Mouse (Mus musculus) 3T3-L1 (cell line): ENCODE results near the gene Gdpd5.
A peak's percentile ranks its signal among the peaks of the same experiment; 100 is the strongest.

Experiments
- DNase-seq: peaks from one replicate; pipeline ENCODE4 v3.0.0-alpha.2; 2015; ENCODE audit warnings: low read depth, low spot score

The Gdpd5 gene

DNA sequence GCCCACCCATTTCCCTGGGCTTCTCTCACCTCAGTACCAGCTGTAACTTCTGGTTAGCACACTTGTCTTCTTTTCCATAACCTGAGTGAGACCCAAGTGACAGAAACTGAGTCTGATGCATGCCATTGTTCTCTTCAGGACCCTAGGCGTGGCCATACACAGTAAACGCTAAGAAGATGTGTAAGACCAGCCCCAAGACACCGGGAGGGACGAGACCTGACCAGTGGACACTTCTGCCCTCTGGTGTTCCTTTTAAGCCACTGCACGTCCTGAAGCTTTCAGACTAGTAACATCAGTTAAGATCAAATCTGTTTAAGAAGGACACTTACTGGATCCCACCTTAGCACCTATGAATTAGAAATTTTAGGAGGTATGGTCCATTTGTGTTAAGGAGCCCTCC is 16.1 kb upstream of the Gdpd5 start:
- peak; percentile 85 for DNase-seq

DNA sequence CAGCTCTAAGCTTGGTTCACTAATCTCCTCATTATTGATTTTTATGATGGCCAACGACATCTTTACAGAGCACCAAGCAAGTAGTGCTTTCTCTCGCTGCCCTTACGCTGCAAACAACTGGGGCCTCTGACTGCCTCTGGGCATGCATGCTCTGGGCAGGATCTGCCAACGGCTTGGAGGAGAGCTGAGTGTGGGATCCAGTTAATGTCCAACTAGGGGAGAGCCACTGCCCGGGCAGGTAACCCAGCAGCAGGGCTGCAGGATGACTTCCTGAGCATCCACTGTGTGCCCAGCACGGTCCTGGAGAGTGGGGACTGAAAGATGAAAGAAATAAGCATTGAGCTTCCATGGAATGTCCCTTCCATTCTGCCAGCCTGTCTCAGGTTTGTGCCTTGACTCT is 14.5 kb upstream of the Gdpd5 start:
- DNase-seq: no peak

DNA sequence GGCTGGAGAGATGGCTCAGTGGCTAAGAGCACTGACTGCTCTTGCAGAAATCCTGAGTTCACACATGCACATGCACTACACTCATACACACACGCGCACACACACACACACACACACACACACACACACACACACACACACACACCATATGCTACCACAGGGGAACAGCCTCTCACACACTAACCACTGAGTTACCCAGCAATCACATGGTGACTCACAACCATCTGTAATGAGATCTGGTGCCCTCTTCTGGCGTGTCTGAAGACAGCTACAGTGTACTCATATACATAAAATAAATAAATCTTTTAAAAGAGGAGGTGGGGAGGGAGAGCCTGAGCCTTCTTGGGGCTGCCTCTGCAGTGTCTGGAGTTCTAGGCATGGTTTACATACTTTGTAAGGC is 6.9 kb upstream of the Gdpd5 start:
- DNase-seq: peak; percentile 39

DNA sequence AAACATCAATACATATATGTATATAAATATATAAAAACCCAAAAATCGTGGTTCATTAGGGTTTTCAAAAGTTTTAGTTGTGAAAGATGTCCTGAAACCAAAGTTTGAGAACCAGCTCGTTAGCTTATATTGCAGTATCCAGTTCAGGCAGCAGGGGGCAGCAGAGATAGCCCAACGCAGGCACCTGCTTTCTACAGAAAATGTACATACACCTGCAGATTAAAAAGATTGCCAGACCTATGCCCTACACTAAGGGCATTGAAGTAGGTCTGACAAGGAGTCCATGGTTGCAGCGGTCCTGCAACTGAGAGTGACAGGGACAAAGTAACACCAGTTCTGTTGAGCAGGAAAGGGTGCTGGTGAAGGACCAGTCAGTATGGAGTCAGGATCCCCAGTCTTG is 5.8 kb upstream of the Gdpd5 start:
- peak; percentile 68 for DNase-seq

DNA sequence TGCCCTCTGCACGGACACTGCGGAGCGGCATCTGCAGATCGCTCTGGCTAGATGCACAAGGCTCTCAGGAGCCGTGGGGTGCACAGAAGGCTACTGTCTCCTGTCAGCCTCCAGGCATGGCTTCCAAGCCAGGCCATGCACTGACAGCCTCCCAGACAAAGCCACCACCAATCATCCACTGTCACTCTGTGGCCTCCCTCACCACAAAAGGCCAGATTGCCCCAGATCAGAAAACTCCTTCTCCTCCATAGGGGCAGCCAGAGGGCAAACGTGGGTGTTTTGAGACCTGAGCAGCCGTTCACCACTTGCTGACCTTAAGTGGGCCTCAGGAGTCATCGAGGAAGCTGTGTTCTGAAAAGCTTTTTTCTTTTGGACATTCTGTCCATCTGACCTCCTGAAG is 2.3 kb upstream of the Gdpd5 start:
- no peak for DNase-seq

DNA sequence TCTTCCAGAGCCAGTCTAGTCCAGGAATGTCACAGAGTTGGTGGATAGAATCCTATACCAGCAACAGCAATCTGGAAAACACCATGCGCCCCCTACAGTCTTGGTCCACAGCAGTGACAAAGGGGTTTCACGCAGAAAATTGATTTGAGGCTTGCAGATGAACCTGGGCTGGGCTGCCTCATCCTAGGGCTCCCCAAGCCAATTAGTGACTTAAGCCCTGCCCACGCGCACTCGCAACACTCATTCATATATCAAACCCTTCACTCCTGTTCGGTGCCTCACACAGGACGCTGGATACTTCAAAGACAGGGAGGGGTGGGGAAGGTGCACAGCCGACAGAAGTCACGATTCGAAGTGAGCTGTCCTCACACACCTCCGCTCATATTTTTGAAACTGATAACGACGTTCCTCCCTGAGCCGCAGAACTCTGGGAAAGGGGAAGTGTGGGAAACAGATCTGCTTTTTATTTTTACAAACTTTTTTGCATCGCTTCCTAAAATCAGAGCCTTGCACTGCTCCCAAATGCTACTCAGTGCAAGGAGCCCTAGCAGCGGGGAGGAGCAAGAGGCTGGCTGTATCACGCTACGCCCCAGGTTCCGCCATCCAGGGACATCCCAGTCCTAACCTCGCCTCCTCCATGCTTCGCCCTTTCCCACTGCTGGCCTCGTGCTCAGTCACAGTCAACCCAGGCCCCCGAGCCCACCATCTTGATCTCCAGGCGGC is 562 bp upstream of the Gdpd5 start:
- peak; percentile 39 for DNase-seq

DNA sequence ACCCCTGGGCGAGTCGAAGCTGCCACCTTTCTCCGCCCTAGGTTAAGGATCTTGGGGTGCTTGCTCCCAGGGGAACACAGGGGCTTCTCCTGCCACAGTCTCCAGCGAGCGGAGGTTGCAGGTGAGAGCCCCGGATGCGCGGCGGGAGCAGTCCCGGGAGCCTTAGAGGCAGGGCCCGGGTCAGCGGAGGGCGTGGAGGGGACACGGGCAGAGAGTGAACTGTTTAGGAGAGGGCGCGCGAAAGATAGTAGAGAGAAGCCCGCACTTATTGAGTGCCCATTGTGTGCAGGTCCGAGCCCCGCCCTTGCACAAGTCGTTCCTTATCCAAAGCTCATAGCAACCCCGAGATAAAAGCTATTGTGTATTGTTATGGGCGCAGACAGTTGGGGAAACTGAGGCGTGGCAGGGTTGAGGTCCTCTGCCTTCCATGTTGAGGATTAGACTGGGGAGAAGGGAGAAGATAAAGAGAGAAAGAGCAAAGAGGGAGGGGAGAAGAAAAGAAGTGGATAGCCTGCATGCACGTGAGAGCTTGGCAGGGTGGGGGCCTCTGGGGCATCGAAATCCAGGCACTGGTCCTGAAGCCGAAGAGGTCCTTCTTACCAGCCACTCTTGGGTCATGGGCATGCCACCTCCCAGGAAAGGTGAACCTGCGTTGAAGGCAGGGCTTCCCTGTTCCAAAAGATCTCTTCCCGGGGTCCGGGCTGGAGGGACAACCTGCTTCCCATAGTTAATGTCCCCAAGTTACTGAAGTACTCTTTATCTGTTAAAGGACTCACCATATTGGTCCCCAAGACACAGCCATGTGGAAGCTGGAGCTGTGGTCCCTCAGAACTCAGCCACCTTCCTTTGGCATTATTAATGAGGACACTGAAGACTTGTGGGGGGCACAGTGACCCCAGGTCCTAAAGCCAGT is 1.1 kb downstream of the Gdpd5 start:
- DNase-seq: no peak

DNA sequence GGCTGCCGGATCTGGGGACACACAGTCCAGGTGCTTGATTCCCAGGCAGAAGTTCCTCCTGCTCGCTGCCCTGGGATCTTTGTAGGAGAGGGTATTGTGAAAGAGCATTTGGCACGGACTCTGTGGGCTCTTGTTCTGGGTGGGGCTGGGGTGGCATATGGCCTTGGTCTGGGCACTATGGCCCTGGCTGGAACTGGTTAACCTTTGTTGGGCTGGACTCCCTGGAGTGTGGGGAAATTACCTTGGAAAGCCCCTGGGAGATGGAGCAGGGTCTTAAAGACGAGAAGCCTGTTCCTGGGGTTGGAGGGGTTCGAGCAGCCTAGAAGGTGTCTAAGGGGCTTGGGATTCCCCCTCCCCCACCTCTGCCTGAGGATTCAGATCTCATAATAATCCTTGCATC is 2.0 kb downstream of the Gdpd5 start:
- no peak for DNase-seq

DNA sequence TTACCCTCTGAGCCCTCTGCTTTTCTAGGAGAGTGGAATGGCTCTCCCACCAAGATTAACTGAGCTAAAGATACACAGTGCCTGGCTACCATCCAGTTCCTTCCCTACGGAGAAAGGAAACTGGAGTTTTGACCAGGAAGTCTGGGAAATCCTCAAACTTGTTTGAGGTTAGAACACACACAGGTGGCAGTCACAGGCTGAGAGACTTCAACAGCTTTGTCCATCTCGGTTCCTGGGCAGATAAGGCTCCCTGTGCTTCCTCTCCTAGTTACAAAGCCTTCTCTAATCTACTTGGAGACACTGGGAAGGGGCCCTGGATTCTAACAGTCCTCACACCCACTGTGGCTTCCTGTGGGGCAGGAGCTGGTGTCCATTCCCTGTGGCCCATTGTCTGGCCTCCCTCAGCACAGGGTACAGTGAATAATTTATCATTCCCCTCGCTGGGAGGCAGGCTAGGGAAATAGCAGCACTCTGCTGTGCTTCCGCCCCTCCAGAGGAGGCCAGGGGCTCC is 2.9 kb downstream of the Gdpd5 start:
- no peak for DNase-seq

DNA sequence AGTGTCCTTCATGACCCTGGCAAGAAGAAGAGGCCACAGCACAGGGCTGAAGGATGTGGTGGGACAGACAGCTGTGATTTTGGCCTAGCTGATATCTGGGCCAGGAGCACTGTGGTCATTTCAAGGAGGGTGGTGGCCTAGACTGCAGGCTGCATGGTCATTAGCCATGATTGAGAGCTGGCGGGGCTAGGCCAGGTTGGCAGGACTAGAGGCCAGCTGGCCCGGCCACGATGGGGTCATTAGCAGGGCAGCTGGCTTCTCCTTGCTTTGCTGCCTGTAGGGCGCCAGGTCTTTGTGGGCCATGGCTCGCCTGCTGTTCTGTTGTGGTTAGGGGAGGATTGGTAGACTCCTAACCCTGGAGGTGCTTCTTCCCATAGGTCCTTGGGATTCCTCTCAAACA is 4.8 kb downstream of the Gdpd5 start:
- DNase-seq: peak; percentile 45

DNA sequence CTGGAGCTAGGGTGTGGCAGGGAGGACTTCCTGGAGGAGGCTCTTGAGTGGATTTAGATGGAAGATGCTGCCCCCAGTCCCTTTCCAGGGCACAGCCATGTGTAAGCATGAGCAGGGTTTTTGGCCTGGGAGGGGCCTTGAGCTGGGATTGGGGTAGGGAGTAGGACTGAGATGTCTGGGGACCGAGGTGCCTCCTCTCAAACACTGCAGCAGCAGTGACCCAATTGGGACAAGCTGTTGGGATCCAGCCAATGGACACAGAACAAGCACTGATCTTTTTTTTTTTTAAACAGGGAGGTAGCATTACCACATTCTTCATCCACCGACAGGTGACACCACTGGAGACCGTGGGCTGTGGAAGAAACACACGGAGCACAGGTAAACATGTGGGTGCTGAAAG is 5.6 kb downstream of the Gdpd5 start:
- DNase-seq: no peak

DNA sequence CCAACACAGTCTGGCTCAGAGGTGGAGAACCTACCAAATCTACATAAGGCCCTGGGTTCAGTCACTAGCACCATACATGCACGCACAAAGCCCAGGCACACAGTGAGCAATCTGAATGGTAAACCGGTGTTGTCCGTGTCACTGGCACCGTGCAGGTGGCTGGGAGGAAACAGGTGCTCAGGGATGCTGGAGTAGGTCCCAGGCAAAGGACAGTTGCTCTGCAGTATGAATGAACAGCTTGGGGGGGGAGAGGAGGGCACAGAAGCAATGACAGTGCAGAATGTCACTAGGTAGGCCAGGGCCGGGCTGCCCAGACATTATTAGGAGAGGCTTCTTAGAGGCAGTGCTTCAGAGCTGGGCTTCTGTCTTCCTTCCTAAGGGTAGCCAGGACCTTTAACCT is 6.1 kb downstream of the Gdpd5 start:
- DNase-seq: no peak

DNA sequence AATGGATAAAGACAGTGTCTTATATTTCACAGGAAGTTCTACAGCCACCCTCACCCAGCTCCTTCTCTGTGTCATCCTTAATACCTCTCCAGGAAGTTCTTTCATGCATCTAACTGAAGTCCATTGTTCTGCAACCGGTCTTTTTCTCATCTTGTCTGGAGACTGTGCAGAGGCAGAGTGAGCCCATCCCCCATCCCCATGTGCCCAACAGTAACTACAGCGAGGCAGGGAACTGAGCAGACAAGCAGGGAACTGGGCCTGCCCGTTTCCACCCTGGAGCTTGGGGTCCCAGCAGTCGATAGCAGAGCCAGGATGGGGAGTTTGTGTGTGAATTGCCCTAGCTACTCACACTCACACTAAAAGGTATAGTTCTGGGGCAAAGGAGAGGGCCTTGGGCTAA is 9.3 kb downstream of the Gdpd5 start:
- DNase-seq: no peak

DNA sequence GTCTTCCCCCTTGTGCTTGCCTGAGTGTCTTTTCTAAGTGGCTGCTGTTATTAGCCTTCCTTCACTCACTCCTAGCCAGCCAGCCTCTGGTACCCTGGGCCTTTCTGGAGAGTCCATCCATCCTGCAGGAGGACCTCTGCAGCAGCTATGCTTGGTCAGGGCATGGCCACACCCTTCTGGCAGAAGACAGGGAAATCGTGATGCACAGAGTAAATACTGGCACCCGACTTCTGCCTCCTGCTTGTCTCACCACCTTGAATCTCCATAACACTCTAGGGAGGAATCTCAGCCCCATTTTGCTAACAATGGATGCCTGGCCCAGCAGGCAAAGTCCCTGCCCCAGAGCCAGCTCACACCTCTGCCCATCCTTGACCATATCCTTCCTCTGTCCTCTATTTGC is 11.5 kb downstream of the Gdpd5 start:
- DNase-seq: no peak

DNA sequence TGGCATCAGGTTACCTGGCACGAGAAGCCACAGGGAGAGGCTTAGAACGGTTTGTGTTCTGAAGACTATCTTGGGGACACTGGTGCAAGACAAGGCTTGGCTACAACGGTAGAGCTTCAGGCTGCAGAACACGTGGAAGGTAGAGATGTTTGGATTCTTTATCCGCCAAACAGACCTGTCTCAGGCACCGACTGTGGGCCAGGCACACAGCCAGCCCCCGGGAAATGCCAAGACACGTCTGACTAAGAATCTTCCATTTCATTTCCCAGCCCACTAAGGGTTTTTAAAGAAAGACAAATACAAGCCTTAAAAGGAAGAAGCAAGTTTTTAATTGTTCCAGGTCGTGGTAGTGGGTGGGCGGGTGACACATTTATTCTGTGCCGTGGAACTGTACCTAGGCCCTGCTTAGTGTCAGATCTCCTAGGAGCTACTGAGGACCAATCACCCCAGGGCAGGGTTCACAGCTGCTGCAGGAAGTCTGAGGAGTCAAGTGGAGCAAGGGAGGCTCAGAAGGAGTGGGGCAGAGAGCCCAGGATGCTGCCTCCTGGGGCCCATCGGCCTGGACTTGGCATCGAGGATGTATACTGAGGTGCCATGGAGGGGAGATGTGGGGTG is 12.6 kb downstream of the Gdpd5 start:
- DNase-seq: no peak

DNA sequence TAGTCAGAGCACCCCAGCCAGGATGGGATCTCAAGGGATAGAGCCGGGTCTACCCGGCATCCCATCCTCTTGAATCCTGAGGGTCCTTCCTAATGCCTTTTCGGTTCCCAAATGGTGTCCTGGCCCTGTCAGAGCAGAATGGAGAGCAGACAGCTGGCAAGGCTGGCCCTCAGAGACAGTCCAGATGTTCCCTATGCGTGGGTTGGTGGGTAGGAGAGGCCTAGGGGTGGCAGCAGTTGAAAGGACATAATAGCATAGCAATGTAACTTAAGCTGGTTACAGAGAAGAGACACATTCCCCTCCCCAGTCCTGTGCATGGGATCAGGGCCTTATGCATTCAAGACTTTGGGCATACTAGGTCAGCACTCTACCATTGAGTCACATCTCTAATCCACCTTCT is 14.2 kb downstream of the Gdpd5 start:
- DNase-seq: no peak

DNA sequence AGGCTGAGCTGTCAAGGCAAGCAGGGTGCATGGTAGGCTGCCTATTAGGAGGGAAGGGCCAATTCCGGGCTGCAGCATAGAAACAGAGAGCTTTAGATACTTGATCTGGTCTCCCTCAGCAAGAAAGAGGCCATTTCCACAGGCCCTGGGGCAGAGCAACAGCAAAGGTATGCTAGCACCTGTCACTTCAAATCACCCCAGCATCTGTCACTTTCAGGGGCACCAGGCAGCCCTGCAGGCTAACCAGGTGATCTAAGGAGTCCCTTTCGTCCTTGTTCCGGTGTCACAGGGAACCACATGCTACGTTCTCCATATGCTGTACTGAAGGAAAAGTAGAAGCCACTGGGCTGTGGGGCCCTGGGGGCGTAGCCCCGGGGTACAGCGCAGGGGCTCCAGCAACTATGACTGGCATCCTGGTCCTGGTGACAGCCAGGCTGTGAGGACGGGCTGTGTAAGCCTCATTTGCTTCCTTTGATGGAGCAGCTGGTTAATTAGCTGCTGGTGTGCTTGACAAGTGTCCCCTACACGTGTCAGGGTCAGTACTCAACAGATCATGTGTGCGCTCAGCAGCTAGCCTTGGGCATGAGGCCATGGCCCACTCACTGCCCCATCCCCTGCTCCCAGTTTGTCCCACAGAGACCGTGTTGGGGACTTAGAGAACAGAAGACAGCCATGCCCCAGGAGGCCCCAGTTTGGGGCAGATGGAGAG is 14.8 kb downstream of the Gdpd5 start:
- DNase-seq: no peak

DNA sequence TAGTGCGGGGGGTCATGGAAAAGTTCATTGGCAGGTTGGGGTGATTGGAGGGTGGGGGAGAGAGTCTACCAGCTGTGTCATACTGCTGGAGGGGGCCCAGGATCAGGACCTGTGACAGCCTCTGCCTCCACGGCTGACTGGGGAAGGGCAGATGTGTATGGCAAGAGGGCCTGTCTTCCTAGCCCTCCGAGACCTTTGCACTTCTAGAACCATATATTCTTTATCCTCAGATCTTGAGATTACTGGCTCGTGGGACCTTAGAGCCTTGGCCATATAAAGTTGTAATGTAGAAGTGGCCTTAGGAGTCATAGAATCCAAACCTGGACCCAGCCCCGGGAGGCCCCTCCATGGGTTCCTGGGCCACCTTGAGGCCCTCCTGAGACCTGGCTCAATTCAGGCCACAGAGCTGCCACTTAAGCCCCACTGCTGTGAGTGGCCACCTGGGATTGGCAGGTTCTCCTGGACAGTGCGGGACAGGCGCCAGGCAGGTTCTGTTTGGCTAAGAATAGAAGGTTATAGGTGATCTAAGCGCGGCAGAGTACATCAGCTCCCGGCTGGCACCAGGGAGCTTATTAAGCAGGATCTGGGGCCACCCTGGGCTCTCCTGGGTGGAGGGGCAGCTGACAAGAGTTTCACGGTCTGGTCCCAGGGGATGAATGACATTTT is 15.9 kb downstream of the Gdpd5 start:
- no peak for DNase-seq

DNA sequence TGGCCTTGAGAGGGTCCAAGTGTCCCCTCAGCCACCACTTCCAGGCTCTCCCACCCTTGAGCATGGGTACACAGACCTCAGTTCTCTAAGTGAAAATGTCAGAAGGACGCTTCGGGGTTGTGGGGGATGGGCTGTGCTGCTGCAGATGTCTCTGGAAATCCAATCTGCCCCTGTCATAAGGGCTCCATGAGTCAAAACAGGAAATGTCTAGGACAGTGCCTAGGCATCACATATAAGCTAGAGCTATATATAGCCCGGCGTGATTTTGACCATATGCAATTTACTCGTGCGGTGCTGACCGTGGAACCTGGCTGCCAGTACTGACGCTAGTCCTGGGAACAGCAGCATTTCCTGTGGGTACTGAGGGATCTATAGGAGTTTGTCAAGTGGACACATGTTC is 20.2 kb downstream of the Gdpd5 start:
- peak; percentile 19 for DNase-seq

DNA sequence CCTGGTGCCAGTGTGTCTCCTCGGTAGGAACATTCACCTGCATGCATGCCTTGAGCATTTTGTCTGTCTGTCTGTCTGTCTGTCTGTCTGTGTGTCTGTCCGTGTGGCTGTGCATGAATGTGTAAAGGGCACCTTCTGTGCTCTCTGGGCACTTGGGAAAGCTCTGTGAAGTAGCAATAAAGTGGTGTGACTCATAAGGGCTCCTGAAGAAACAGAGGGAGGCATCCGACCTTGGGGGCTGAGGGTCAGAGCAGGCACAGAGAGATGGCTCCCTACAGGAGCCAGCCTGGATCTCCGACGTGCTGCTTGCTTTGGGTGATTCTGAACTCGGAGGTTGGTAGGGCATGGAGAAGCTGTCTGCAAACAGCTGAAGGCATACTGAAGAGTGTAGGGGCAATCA is 21.3 kb downstream of the Gdpd5 start:
- no peak for DNase-seq

DNA sequence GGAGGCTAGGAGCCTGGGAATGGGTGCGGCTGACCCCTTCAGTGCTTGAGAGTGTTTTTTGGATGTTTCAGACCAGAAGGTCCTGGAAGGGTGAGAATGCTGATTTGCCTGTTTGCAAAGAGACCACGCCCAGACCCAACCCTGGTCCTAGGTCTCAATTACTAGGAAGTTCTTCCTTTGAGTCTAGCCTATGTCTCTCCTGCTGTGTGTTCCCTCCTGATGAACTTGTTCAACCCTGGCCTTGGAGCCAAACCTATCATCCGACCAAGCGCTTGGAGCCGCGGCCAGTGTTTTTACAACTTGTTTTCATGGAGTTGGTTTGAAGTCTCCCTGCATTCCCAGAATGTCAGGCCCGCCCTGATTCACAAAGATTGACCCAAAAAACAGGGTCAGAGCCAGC is 22.0 kb downstream of the Gdpd5 start:
- DNase-seq: no peak
